Mouse (Mus musculus) myocyte (in vitro differentiated cells): ENCODE results near the gene Hsd3b7.

Experiments
- CEBPB ChIP-seq: IDR thresholded peaks from 2 replicates; pipeline ENCODE4 v1.6.1; 2011; ENCODE audit warnings: mild to moderate bottlenecking, moderate library complexity; ENCODE audit not compliant: poor library complexity, insufficient read depth, severe bottlenecking
- E2F4 ChIP-seq: IDR thresholded peaks from one replicate; pipeline ENCODE4 v1.6.1; 2011; ENCODE audit warnings: mild to moderate bottlenecking, control low read depth, moderate library complexity; ENCODE audit not compliant: insufficient read depth
- MAX ChIP-seq: IDR thresholded peaks from one replicate; pipeline ENCODE4 v1.6.1; 2011; ENCODE audit warnings: low read depth, mild to moderate bottlenecking, control low read depth
- MYOD1 ChIP-seq, 3 experiments: IDR thresholded peaks; one replicate each; pipeline ENCODE4 v1.6.1; 2011; ENCODE audit warnings: control low read depth in 2 of 3, low read depth in 2 of 3, mild to moderate bottlenecking in 2 of 3, moderate library complexity in 1 of 3; ENCODE audit not compliant: insufficient read length in 2 of 3, control insufficient read depth in 1 of 3
- MYOG ChIP-seq, 3 experiments: IDR thresholded peaks; one replicate each; pipeline ENCODE4 v1.6.1; 2011; ENCODE audit warnings: control low read depth in 2 of 3, low read depth in 2 of 3, mild to moderate bottlenecking in 2 of 3; ENCODE audit not compliant: insufficient read length in 2 of 3, control insufficient read depth in 1 of 3, insufficient read depth in 1 of 3
- POLR2A ChIP-seq: IDR thresholded peaks from one replicate; pipeline ENCODE4 v1.6.1; 2011; ENCODE audit warnings: low read depth, mild to moderate bottlenecking, control low read depth, moderate library complexity; ENCODE audit not compliant: insufficient read length
- POLR2AphosphoS2 ChIP-seq: IDR thresholded peaks from one replicate; pipeline ENCODE4 v1.6.1; 2011; ENCODE audit warnings: low read depth, control low read depth; ENCODE audit not compliant: insufficient read length
- REST ChIP-seq: IDR thresholded peaks from one replicate; pipeline ENCODE4 v1.6.1; 2011; ENCODE audit warnings: mild to moderate bottlenecking, control low read depth, moderate library complexity; ENCODE audit not compliant: insufficient read depth, insufficient read length
- SRF ChIP-seq: IDR thresholded peaks from one replicate; pipeline ENCODE4 v1.6.1; 2011; ENCODE audit warnings: low read depth; ENCODE audit not compliant: control insufficient read depth, insufficient read length
- TCF12 ChIP-seq: IDR thresholded peaks from one replicate; pipeline ENCODE4 v1.6.1; 2011; ENCODE audit warnings: mild to moderate bottlenecking, control low read depth; ENCODE audit not compliant: poor library complexity, insufficient read depth, severe bottlenecking
- TCF3 ChIP-seq: IDR thresholded peaks from one replicate; pipeline ENCODE4 v1.6.1; 2011; ENCODE audit warnings: low read depth, control low read depth; ENCODE audit not compliant: insufficient read length
- USF1 ChIP-seq: IDR thresholded peaks from one replicate; pipeline ENCODE4 v1.6.1; 2011; ENCODE audit warnings: low read depth, mild to moderate bottlenecking, control low read depth, moderate library complexity

DNA sequence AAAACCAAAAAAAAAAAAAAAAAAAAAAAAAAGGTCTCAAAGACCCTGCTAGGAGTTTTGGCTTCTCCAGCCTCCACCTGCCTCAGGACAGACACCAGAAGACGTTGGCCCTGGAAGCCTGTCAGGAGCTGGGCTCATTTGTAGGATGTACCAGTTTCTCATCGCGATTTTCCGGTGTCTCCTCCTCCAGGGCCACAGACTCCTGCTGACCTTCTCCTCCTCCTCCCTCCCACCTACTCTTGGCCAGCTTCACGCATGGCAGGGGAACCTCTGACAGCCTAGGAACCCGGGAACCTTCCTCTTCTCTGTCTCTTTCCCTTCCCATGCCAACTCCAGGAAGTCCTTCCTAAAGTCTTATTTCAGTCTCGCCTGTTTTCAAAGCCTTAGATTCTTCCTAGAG is 16.6 kb downstream of the Hsd3b7 start:
- TF ChIP-seq POLR2AphosphoS2 (no peak), POLR2A (no peak), SRF (no peak), USF1 (no peak), MYOG (IDR thresholded peaks at IDR 0.05; ENCODE audit: control insufficient read depth in 1 of 3, insufficient read depth in 1 of 3, insufficient read length in 2 of 3, low read depth in 2 of 3) (no peak), TCF3 (no peak), TCF12 (no peak), MAX (no peak), REST (no peak), E2F4 (no peak), MYOD1 (IDR thresholded peaks at IDR 0.05; ENCODE audit: control insufficient read depth in 1 of 3, insufficient read length in 2 of 3, low read depth in 2 of 3) (no peak), CEBPB (no peak)
